Mouse (Mus musculus): Measurements from ENCODE around the gene Clybl. TPM values are rescaled to one million over a fixed set of nuclear protein-coding genes. Genes with fewer than 3 reads are reported as not detected.

The Clybl gene
- polyA plus RNA-seq, 1 experiment from 2014 or later = 8.4 TPM

- H3K4me2 ChIP-seq (ENCODE audit: low read length) = no peak overlapping the region
- WGBS = 42% methylated on average over 7 of the region's 7 CpGs
- no peaks in the 10 kb centered on the region for H3K9me3 ChIP-seq (ENCODE audit: control insufficient read depth, low read length)
- ATAC-seq = no peak
- H3K27ac ChIP-seq (ENCODE audit: low read length) = no peak overlapping the region
- peaks cover 4% of the 10 kb centered on the region; the same call in 1 of the 2 replicates for H3K4me1 ChIP-seq (replicated peaks; ENCODE audit: control insufficient read depth, insufficient read depth, low read length)
- H3K36me3 ChIP-seq (ENCODE audit: control insufficient read depth, insufficient read depth) = peaks cover 2% of the 10 kb centered on the region; the same call in 1 of the 2 replicates
- no peak overlapping the region for H3K9ac ChIP-seq (replicated peaks; ENCODE audit: low read depth, low read length)
- no peak overlapping the region for H3K4me3 ChIP-seq (replicated peaks; ENCODE audit: low read length)
- H3K27me3 ChIP-seq (replicated peaks; ENCODE audit: control insufficient read depth, insufficient read depth, low read length) = no peaks in the 10 kb centered on the region
Measured at GRCm38 (mm10) chr14:122168912-122169311, 12.6 kb upstream of the Clybl start.

- Histone ChIP-seq H3K4me1 (replicated peaks; ENCODE audit: control insufficient read depth, insufficient read depth, low read length) (peaks cover 4% of the 10 kb centered on the region; the same call in 1 of the 2 replicates), H3K4me3 (replicated peaks; ENCODE audit: low read length) (no peak overlapping the region), H3K27me3 (replicated peaks; ENCODE audit: control insufficient read depth, insufficient read depth, low read length) (no peaks in the 10 kb centered on the region), H3K9ac (replicated peaks; ENCODE audit: low read depth, low read length) (no peak overlapping the region), H3K9me3 (ENCODE audit: control insufficient read depth, low read length) (no peaks in the 10 kb centered on the region), H3K27ac (ENCODE audit: low read length) (no peak overlapping the region), H3K4me2 (ENCODE audit: low read length) (no peak overlapping the region), H3K36me3 (ENCODE audit: control insufficient read depth, insufficient read depth) (no peaks in the 10 kb centered on the region)
- ATAC-seq = peak; percentile 30
- 65% methylated on average over 7 of the region's 7 CpGs for WGBS
Measured at GRCm38 (mm10) chr14:122170202-122170781, 11.2 kb upstream of the Clybl start.

DNA sequence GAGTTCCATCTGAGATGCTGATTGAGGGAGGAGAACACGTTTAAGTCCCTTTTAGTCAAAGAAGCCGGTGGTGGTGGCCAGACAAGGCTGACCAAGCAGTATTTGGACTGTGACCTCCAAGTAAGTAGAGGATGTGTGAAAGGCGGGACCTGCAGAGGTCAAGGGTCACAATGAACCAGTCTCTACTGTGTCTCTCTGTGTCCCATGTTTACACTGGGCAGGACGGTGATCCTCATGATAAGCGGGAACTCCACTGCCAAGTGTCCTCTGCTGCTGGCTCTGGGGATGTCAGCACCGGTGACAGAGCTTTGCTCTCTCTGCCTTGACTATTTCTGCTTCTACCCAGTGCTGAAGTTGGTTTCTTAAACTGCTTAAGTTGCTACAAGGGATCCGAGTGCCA lies 10.5 kb upstream of the Clybl start:
- H3K4me1 ChIP-seq (replicated peaks; ENCODE audit: control insufficient read depth, insufficient read depth, low read length) = peaks cover 4% of the 10 kb centered on the region; the same call in 1 of the 2 replicates
- H3K9me3 ChIP-seq (ENCODE audit: control insufficient read depth, low read length) = no peaks in the 10 kb centered on the region
- no peak overlapping the region for H3K27ac ChIP-seq (ENCODE audit: low read length)
- H3K9ac ChIP-seq (replicated peaks; ENCODE audit: low read depth, low read length) = no peak overlapping the region
- no peaks in the 10 kb centered on the region for H3K36me3 ChIP-seq (ENCODE audit: control insufficient read depth, insufficient read depth)
- H3K4me3 ChIP-seq (replicated peaks; ENCODE audit: low read length) = no peak overlapping the region
- no peak overlapping the region for H3K4me2 ChIP-seq (ENCODE audit: low read length)
- ATAC-seq = no peak
- H3K27me3 ChIP-seq (replicated peaks; ENCODE audit: control insufficient read depth, insufficient read depth, low read length) = no peaks in the 10 kb centered on the region
- 88% methylated on average over 7 of the region's 7 CpGs for WGBS

DNA sequence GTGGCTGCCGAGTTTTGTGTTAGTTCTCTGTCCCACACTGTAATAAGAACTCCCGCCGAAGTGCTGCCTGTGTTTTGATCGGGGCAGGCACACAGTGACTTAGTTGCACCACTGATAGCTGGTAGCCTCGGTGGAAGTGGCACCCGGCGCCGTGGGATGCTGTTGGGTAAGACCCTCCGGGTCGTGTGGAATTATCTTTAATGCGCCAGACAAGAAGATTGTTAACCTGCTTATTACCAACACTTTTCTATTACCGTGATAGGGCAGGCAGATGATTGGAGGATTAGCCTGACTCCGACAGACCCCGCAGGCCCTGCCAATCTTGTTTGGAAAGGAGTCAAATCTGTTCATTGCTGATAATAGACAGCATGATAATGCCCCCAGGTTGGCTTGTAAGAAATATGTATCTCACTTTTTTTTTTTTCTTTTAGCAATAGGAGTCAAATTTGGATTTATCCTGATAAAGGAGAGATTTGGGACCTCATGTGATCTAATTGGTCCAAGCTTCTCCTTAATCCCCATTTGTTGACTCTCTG lies 5.2 kb upstream of the Clybl start:
- no peak for ATAC-seq
- H3K4me3 ChIP-seq (replicated peaks; ENCODE audit: low read length) = no peak overlapping the region
- H3K27me3 ChIP-seq (replicated peaks; ENCODE audit: control insufficient read depth, insufficient read depth, low read length) = no peaks in the 10 kb centered on the region
- H3K4me2 ChIP-seq (ENCODE audit: low read length) = no peak overlapping the region
- 71% methylated on average over 14 of the region's 14 CpGs for WGBS
- H3K36me3 ChIP-seq (ENCODE audit: control insufficient read depth, insufficient read depth) = no peaks in the 10 kb centered on the region
- H3K4me1 ChIP-seq (replicated peaks; ENCODE audit: control insufficient read depth, insufficient read depth, low read length) = no peaks in the 10 kb centered on the region
- H3K27ac ChIP-seq (ENCODE audit: low read length) = no peak overlapping the region
- no peak overlapping the region for H3K9ac ChIP-seq (replicated peaks; ENCODE audit: low read depth, low read length)
- no peaks in the 10 kb centered on the region for H3K9me3 ChIP-seq (ENCODE audit: control insufficient read depth, low read length)

GRCm38 (mm10) chr14:122179262-122179661 lies 2.2 kb upstream of the Clybl start:
- no peak overlapping the region for H3K27ac ChIP-seq (ENCODE audit: low read length)
- ATAC-seq = no peak
- H3K36me3 ChIP-seq (ENCODE audit: control insufficient read depth, insufficient read depth) = no peaks in the 10 kb centered on the region
- H3K9ac ChIP-seq (replicated peaks; ENCODE audit: low read depth, low read length) = no peak overlapping the region
- 35% methylated on average over 16 of the region's 16 CpGs for WGBS
- H3K9me3 ChIP-seq (ENCODE audit: control insufficient read depth, low read length) = no peaks in the 10 kb centered on the region
- no peaks in the 10 kb centered on the region for H3K27me3 ChIP-seq (replicated peaks; ENCODE audit: control insufficient read depth, insufficient read depth, low read length)
- no peak overlapping the region for H3K4me3 ChIP-seq (replicated peaks; ENCODE audit: low read length)
- H3K4me1 ChIP-seq (replicated peaks; ENCODE audit: control insufficient read depth, insufficient read depth, low read length) = peaks cover 3% of the 10 kb centered on the region; the same call in 1 of the 2 replicates
- H3K4me2 ChIP-seq (ENCODE audit: low read length) = no peak overlapping the region

- H3K27ac ChIP-seq (ENCODE audit: low read length) = no peak overlapping the region; the same call in 1 of the 2 replicates
- ATAC-seq = no peak; the same call in none of the 2 replicates
Measured at GRCm38 (mm10) chr14:122181815-122182157, 282 bp downstream of the Clybl start.

DNA sequence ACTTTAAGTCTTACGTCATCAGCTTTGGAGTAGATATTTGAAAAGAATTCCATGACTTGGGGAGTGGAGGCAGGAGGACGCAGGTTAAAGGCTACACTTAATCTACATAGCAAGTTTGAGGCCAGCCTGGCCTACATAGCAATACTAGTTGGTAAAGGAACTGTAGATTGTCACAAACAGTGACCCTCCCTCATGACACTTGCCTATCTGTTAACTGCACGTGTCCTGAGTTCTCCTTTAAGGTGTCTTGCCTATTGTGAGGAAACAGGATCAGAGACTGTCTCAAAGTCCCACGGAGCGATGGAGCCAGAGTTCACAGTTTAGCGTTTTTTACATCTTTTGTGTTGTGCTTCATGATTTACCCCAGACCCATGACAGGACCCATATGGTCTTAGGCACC lies 716 bp downstream of the Clybl start:
- Histone ChIP-seq H3K4me3 (replicated peaks; ENCODE audit: low read length) (no peak overlapping the region; the same call in 1 of the 2 replicates), H3K4me1 (replicated peaks; ENCODE audit: control insufficient read depth, insufficient read depth, low read length) (peaks cover 3% of the 10 kb centered on the region; the same call in 1 of the 2 replicates), H3K9me3 (ENCODE audit: control insufficient read depth, low read length) (no peaks in the 10 kb centered on the region), H3K4me2 (ENCODE audit: low read length) (peak overlapping the region; percentile 80), H3K9ac (replicated peaks; ENCODE audit: low read depth, low read length) (no peak overlapping the region), H3K27ac (ENCODE audit: low read length) (no peak overlapping the region), H3K27me3 (replicated peaks; ENCODE audit: control insufficient read depth, insufficient read depth, low read length) (no peaks in the 10 kb centered on the region), H3K36me3 (ENCODE audit: control insufficient read depth, insufficient read depth) (no peaks in the 10 kb centered on the region)
- ATAC-seq = no peak
- 77% methylated on average over 6 of the region's 6 CpGs for WGBS

More at GRCm38 (mm10) chr14:122181815-122182157, 282 bp downstream of the Clybl start:
- H3K27me3 ChIP-seq (replicated peaks; ENCODE audit: control insufficient read depth, insufficient read depth, low read length) = no peaks in the 10 kb centered on the region
- peak overlapping the region; percentile 80 for H3K4me2 ChIP-seq (ENCODE audit: low read length)
- peak overlapping the region; percentile 70 for H3K9ac ChIP-seq (replicated peaks; ENCODE audit: low read depth, low read length)
- peaks cover 3% of the 10 kb centered on the region; the same call in 1 of the 2 replicates for H3K4me1 ChIP-seq (replicated peaks; ENCODE audit: control insufficient read depth, insufficient read depth, low read length)
- no peaks in the 10 kb centered on the region for H3K9me3 ChIP-seq (ENCODE audit: control insufficient read depth, low read length)
- 2% methylated on average over 12 of the region's 12 CpGs for WGBS
- peak overlapping the region; percentile 77 for H3K4me3 ChIP-seq (replicated peaks; ENCODE audit: low read length)
- no peaks in the 10 kb centered on the region for H3K36me3 ChIP-seq (ENCODE audit: control insufficient read depth, insufficient read depth)

- 86% methylated on average over 11 of the region's 11 CpGs for WGBS
- Histone ChIP-seq H3K27me3 (replicated peaks; ENCODE audit: control insufficient read depth, insufficient read depth, low read length) (no peaks in the 10 kb centered on the region), H3K4me3 (replicated peaks; ENCODE audit: low read length) (no peak overlapping the region), H3K36me3 (ENCODE audit: control insufficient read depth, insufficient read depth) (no peaks in the 10 kb centered on the region), H3K9ac (replicated peaks; ENCODE audit: low read depth, low read length) (no peak overlapping the region), H3K9me3 (ENCODE audit: control insufficient read depth, low read length) (no peaks in the 10 kb centered on the region), H3K27ac (ENCODE audit: low read length) (no peak overlapping the region), H3K4me2 (ENCODE audit: low read length) (no peak overlapping the region), H3K4me1 (replicated peaks; ENCODE audit: control insufficient read depth, insufficient read depth, low read length) (peaks cover 3% of the 10 kb centered on the region; the same call in 1 of the 2 replicates)
- no peak for ATAC-seq
Measured at GRCm38 (mm10) chr14:122183974-122184373, 2.5 kb downstream of the Clybl start.

DNA sequence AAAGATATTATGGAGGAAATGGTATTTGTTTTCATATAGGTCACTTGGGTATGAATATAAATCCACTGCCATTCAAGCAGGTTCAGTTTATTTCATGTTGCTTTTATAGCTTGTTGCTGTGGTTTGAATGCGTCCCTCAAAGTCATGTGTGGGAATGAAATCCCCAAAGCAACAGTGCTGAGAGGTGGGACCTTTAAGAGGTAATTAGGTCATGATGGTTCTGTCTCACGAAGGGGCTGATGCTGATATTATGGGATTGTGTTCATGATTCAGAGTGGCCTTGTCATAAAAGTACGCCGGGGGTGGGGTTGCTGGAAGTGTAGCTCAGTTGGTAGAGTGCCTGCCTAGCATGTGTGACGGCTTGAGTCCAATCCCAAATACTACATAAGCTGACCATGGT lies 6.7 kb downstream of the Clybl start:
- no peak overlapping the region for H3K9ac ChIP-seq (replicated peaks; ENCODE audit: low read depth, low read length)

More for the DNA sequence above, 6.7 kb downstream of the Clybl start:
- H3K4me2 ChIP-seq (ENCODE audit: low read length) = no peak overlapping the region
- no peaks in the 10 kb centered on the region for H3K9me3 ChIP-seq (ENCODE audit: control insufficient read depth, low read length)
- no peak overlapping the region for H3K4me3 ChIP-seq (replicated peaks; ENCODE audit: low read length)
- no peak overlapping the region for H3K27ac ChIP-seq (ENCODE audit: low read length)
- ATAC-seq = no peak
- no peaks in the 10 kb centered on the region for H3K27me3 ChIP-seq (replicated peaks; ENCODE audit: control insufficient read depth, insufficient read depth, low read length)
- H3K4me1 ChIP-seq (replicated peaks; ENCODE audit: control insufficient read depth, insufficient read depth, low read length) = no peaks in the 10 kb centered on the region
- no peaks in the 10 kb centered on the region for H3K36me3 ChIP-seq (ENCODE audit: control insufficient read depth, insufficient read depth)
- WGBS = 87% methylated on average over 5 of the region's 5 CpGs
